Mouse (Mus musculus) forebrain, embryonic 15.5 days (tissue): ENCODE measurements around the gene Ghrl. TPM values are rescaled to one million over a fixed set of nuclear protein-coding genes. Genes with fewer than 3 reads are reported as not detected.

Experiments used
- ATAC-seq: fragments of 200-750 bp; cut with Nextera tagmentation; replicated peaks from 2 replicates; pipeline ENCODE4 v1.8.0; 2017; ENCODE audit warnings: mild to moderate bottlenecking, moderate TSS enrichment, moderate library complexity
- H3K27ac ChIP-seq: fragments of 300-500 bp; sonication (generic); replicated peaks from 2 replicates; pipeline ENCODE4 v1.5.1; 2015; ENCODE audit warnings: mild to moderate bottlenecking, inconsistent platforms
- H3K27me3 ChIP-seq: fragments of 300-500 bp; sonication (generic); 2 replicates; pipeline ENCODE4 v1.6.1; 2015; ENCODE audit warnings: inconsistent platforms
- H3K36me3 ChIP-seq: fragments of 300-500 bp; sonication (generic); 2 replicates; pipeline ENCODE4 v1.6.1; 2015; ENCODE audit warnings: mild to moderate bottlenecking, inconsistent platforms
- H3K4me1 ChIP-seq: fragments of 300-500 bp; sonication (generic); 2 replicates; pipeline ENCODE4 v1.6.1; 2015; ENCODE audit warnings: inconsistent platforms
- H3K4me2 ChIP-seq: fragments of 300-500 bp; sonication (generic); replicated peaks from 2 replicates; pipeline ENCODE4 v1.6.1; 2015; ENCODE audit warnings: mild to moderate bottlenecking, inconsistent platforms
- H3K4me3 ChIP-seq: fragments of 300-500 bp; sonication (generic); 2 replicates; pipeline ENCODE4 v1.5.1; 2015; ENCODE audit warnings: mild to moderate bottlenecking, inconsistent platforms
- H3K9ac ChIP-seq: fragments of 300-500 bp; sonication (generic); replicated peaks from 2 replicates; pipeline ENCODE4 v1.6.1; 2015; ENCODE audit warnings: mild to moderate bottlenecking, inconsistent platforms
- H3K9me3 ChIP-seq: fragments of 300-500 bp; sonication (generic); 2 replicates; pipeline ENCODE4 v1.6.1; 2016; ENCODE audit warnings: inconsistent platforms
- WGBS: fragments of 180-500 bp; shearing (Covaris S2); methylation state at CpG from one replicate; pipeline ENCODE4 v1.1.7; 2015; ENCODE audit warnings: mixed read lengths; 5-methylcytosine and 5-hydroxymethylcytosine counted together
- polyA plus RNA-seq: library from polyadenylated mRNA; unstranded; fragments of >200 nt; fragmentation: Nextera tagmentation; extraction: Ambion mirVana; gene quantifications from 2 replicates; pipeline ENCODE4 v1.2.1, GENCODE M21; 2015

Gene Ghrl
- 0.41 and 0.59 TPM in 2 replicates for polyA plus RNA-seq

DNA sequence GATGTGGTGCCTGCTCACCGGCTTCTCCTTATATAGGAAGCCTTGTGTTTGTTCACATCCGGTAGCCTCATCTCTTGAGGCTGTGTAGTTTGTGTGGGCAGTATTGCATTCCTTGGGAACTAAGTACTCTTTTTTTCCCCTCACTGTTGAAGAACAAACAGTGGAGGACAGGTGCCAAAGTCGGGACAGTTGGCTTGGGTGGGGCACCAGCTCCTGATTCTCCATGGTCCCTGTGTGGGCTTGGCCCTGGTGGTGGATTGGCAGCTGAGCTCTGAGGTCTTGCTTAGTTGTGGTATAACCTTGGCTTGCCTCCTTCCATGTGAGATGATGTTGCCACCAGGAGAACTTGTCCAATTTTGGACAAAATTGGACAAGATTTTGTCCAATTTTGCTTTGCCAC, at the start of gene Ghrl:
TSS of gene Ghrl (minus strand) at position 3 of the 400 bp plus-strand sequence.
- Histone ChIP-seq H3K4me1 (no peaks in the 10 kb centered on the region), H3K27me3 (no peaks in the 10 kb centered on the region), H3K4me2 (no peak within 1 kb of the TSS), H3K4me3 (no peak within 1 kb of the TSS), H3K9ac (no peak within 1 kb of the TSS), H3K36me3 (peaks cover 46% of the 10 kb centered on the region), H3K9me3 (no peaks in the 10 kb centered on the region), H3K27ac (no peak within 1 kb of the TSS)
- WGBS: 93% methylated on average over 3 of the region's 3 CpGs
- ATAC-seq: no peak

DNA sequence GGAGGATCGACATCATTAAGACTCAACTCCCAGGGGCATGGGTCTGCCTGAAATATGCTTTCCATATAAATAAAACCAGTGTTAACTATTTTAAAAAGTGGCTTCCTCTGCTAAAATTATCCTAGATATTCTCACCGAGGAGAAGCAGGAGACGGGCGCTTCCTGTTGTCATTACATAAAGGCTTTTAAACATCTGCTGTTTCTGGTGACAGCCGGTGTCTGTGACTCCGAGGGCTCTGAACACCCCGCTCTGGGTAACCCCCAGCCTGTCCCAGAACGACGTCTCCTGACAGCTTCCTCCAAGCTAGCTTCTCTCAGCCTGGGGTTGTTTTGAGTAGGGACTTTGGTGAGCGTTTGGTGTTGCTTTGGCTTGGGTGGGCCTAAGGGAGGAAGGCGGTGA, 49.1 kb upstream of the Ghrl start:
- H3K27ac ChIP-seq: no peak overlapping the region
- no peak overlapping the region for H3K4me3 ChIP-seq
- no peaks in the 10 kb centered on the region for H3K4me1 ChIP-seq
- no peak for ATAC-seq
- no peak overlapping the region for H3K9ac ChIP-seq
- H3K27me3 ChIP-seq: no peaks in the 10 kb centered on the region
- H3K9me3 ChIP-seq: no peaks in the 10 kb centered on the region
- WGBS: 75% methylated on average over 11 of the region's 11 CpGs
- peaks cover 24% of the 10 kb centered on the region for H3K36me3 ChIP-seq
- no peak overlapping the region for H3K4me2 ChIP-seq

DNA sequence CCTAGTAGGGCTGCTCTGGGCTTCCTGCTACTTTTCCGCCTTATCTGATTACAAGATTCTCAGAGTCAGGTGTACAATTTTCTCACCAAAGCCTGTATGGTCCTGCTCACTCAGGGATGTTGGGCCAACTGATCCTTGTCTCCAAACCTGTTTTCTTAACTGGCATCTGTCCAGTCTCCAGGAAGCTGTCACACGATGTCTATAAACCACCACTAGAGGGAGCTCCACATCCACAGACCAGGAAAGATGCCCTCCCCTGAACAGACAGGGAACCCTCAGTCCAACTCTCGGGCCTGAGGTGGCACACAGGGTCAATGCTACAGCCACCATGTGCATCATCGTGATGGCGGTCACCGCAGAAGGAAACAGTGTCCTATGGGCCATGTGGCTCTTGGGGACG, 42.0 kb upstream of the Ghrl start:
- H3K4me2 ChIP-seq: no peak overlapping the region
- WGBS: 28% methylated on average over 7 of the region's 7 CpGs
- H3K4me3 ChIP-seq: no peak overlapping the region
- peak; percentile 61; the same call in 1 of the 2 replicates for ATAC-seq
- H3K27ac ChIP-seq: no peak overlapping the region
- H3K9me3 ChIP-seq: no peaks in the 10 kb centered on the region
- peaks cover 57% of the 10 kb centered on the region for H3K36me3 ChIP-seq
- no peak overlapping the region for H3K9ac ChIP-seq
- no peaks in the 10 kb centered on the region for H3K4me1 ChIP-seq
- H3K27me3 ChIP-seq: no peaks in the 10 kb centered on the region

DNA sequence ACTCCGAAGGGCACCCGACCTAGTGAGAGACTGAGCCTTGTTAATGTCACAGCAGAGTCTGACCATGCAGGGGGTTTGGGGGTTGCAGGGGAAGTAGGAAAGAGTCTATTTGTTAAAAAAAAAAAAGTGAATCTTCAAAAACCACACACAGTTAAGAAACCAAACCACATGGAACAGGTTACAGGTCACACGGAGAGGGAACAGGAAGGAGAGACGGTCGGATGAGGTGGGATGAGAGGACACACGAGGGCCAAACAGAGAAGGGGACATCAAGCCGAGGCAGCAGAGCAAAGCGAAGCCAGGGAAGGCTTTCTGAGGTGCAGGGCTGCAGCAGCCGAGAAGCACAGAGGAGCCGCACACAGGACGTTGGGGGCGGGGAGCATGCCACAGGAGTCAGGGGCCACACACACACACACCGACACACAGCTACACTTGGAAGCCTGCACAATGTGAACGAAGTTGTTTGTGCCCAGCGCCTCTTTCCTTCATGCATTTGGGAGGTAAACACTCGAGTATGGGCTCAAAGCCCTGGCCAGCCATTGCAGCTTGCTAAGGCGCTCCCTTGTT, 29.5 kb upstream of the Ghrl start:
- no peaks in the 10 kb centered on the region for H3K27me3 ChIP-seq
- no peaks in the 10 kb centered on the region for H3K9me3 ChIP-seq
- 65% methylated on average over 17 of the region's 17 CpGs for WGBS
- H3K4me3 ChIP-seq: no peak overlapping the region
- ATAC-seq: no peak
- no peak overlapping the region for H3K4me2 ChIP-seq
- H3K36me3 ChIP-seq: peaks cover 4% of the 10 kb centered on the region; the same call in 1 of the 2 replicates
- no peak overlapping the region for H3K27ac ChIP-seq
- H3K9ac ChIP-seq: no peak overlapping the region
- no peaks in the 10 kb centered on the region for H3K4me1 ChIP-seq

DNA sequence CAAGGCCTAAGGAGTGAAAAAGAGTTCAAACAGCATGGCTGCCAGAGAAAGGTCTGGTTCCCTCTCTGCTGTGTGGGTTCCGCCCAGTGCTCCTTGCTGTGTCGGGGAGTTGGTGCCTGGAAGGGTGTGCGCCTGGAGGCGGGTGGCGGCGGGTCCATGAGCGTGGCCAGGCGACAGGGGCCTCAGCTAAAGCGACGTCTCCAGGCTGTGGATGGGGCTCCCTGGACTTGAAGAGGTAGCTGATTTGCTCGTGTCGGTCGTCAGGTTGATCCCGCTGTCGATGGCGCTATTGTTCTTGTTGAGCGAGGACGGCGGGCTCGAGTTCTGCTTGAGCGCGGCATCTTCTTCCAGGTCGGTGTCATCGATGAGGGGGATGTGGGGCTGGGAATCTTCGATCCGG, 28.7 kb upstream of the Ghrl start:
- H3K27ac ChIP-seq: no peak overlapping the region
- 42% methylated on average over 26 of the region's 26 CpGs for WGBS

DNA sequence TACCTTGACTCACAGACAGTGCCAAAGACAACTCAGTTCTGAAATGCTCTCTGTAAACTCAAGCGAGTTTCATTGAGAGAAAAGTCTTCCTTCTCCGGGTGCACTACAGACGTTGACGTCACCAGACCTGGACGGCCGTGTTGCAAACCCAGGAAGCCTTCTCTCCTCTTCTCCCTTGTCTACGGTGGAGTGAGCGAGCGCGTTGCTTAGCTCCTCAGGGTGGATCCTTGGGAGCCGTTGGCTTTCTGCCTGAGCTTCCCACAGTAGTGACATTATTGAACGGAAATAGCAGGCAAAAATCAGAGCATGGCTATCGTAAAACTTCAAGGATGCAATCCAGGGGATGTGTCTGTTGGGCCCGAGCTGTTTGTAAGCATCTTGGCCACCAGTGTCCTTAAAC, 27.6 kb upstream of the Ghrl start:
- no peaks in the 10 kb centered on the region for H3K9me3 ChIP-seq
- H3K27ac ChIP-seq: no peak overlapping the region
- H3K36me3 ChIP-seq: peaks cover 4% of the 10 kb centered on the region; the same call in 1 of the 2 replicates
- no peaks in the 10 kb centered on the region for H3K27me3 ChIP-seq
- H3K9ac ChIP-seq: no peak overlapping the region
- no peak overlapping the region for H3K4me3 ChIP-seq
- H3K4me1 ChIP-seq: peaks cover under 1% of the 10 kb centered on the region; the same call in 1 of the 2 replicates
- 91% methylated on average over 14 of the region's 14 CpGs for WGBS
- no peak overlapping the region for H3K4me2 ChIP-seq
- no peak for ATAC-seq

More for the DNA sequence above, 28.7 kb upstream of the Ghrl start:
- no peaks in the 10 kb centered on the region for H3K4me1 ChIP-seq
- no peak overlapping the region for H3K4me3 ChIP-seq
- H3K4me2 ChIP-seq: no peak overlapping the region
- H3K9me3 ChIP-seq: no peaks in the 10 kb centered on the region
- no peak overlapping the region for H3K9ac ChIP-seq
- no peaks in the 10 kb centered on the region for H3K27me3 ChIP-seq
- ATAC-seq: no peak
- H3K36me3 ChIP-seq: peaks cover 4% of the 10 kb centered on the region; the same call in 1 of the 2 replicates

DNA sequence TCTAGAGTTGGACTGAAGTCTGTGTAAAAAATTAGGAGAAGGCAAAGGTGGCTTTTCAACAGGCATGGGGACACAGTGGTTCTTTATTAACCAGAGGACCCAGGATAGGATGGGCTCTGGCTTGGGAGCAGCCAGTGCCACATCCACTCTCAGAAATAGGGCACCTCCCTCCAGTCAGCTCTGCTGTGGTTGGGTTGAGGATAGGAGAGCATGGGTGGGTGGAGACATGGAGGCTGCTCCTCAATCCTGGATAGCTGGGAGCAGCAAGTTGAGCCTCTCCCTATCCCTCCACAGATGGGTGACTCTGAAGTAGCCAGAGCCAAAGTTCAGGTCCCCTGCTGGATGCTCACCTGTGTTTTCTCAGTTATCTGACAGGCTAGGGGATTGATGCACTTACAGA, 25.4 kb upstream of the Ghrl start:
- Histone ChIP-seq H3K27me3 (no peaks in the 10 kb centered on the region), H3K36me3 (no peaks in the 10 kb centered on the region; the same call in 1 of the 2 replicates), H3K9me3 (no peaks in the 10 kb centered on the region), H3K4me2 (no peak overlapping the region), H3K4me3 (no peak overlapping the region), H3K9ac (no peak overlapping the region), H3K4me1 (peaks cover 16% of the 10 kb centered on the region), H3K27ac (no peak overlapping the region)
- ATAC-seq: no peak

DNA sequence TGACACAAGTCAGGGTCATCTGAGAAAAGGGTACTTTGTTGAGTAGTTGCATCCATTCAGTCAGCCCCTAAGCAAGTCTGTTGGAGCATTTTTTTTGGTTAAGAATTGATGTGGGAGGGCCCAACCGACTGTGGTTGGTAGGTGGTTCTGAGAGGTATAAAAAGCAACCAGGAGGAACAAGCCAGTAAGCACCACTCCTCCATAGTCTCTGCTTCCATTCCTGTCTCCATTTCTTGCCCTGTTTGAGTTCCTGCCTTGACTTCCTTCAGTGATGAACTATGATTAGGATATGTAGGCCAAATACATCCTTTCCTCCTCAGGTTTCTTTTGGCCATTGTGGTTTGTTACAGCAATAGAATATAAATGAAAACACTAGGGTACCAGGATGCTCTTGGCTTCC, 23.4 kb upstream of the Ghrl start:
- no peak overlapping the region for H3K27ac ChIP-seq
- WGBS: 55% methylated on average over 1 of the region's 1 CpGs
- H3K4me2 ChIP-seq: no peak overlapping the region
- no peaks in the 10 kb centered on the region; the same call in 1 of the 2 replicates for H3K36me3 ChIP-seq
- no peaks in the 10 kb centered on the region for H3K27me3 ChIP-seq
- H3K9me3 ChIP-seq: no peaks in the 10 kb centered on the region
- H3K4me3 ChIP-seq: no peak overlapping the region
- no peak for ATAC-seq
- no peak overlapping the region for H3K9ac ChIP-seq
- peaks cover 28% of the 10 kb centered on the region for H3K4me1 ChIP-seq

DNA sequence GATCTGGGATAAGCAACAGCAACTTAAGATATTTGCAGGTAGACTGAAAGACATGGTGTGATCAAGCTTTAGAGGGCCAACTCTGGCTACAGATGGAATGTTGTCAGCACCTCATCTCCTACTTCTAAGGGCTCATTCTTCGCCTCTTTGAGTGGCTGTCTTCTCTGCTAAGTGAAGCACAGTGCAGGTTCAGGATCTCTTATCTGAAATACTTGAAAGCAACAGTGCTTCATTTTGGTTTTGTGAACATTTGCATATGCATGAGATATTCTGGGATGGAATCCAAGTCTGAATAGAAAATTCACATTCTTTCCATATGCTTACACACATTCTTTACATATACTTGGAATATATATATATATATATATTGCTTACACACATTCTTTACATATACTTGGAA, 22.6 kb upstream of the Ghrl start:
- WGBS: 45% methylated on average over 1 of the region's 1 CpGs

DNA sequence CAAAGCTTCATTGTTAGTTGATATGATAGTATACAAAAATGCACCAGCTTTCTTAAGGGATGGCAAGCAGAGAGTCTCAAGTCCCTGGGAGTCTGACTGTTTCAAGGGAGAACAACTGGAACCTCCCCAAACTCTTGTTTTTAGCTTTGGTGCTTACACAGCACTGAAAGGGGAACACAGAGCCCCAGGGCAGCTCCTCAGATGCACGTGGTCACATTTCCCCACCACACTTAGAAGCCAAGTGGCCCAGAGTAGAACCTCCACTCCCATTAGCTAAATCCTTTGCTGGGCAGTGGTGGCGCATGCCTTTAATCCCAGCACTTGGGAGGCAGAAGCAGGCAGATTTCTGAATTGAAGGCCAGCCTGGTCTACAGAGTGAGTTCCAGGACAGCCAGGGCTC, 21.7 kb upstream of the Ghrl start:
- WGBS: 73% methylated on average over 2 of the region's 2 CpGs

More for the DNA sequence above, 22.6 kb upstream of the Ghrl start:
- H3K4me3 ChIP-seq: no peak overlapping the region
- peaks cover 28% of the 10 kb centered on the region for H3K4me1 ChIP-seq
- no peak overlapping the region for H3K9ac ChIP-seq
- no peak overlapping the region for H3K4me2 ChIP-seq
- no peak for ATAC-seq
- peaks cover 3% of the 10 kb centered on the region; the same call in 1 of the 2 replicates for H3K36me3 ChIP-seq
- no peaks in the 10 kb centered on the region for H3K27me3 ChIP-seq
- H3K27ac ChIP-seq: peak overlapping the region; percentile 70
- H3K9me3 ChIP-seq: no peaks in the 10 kb centered on the region

DNA sequence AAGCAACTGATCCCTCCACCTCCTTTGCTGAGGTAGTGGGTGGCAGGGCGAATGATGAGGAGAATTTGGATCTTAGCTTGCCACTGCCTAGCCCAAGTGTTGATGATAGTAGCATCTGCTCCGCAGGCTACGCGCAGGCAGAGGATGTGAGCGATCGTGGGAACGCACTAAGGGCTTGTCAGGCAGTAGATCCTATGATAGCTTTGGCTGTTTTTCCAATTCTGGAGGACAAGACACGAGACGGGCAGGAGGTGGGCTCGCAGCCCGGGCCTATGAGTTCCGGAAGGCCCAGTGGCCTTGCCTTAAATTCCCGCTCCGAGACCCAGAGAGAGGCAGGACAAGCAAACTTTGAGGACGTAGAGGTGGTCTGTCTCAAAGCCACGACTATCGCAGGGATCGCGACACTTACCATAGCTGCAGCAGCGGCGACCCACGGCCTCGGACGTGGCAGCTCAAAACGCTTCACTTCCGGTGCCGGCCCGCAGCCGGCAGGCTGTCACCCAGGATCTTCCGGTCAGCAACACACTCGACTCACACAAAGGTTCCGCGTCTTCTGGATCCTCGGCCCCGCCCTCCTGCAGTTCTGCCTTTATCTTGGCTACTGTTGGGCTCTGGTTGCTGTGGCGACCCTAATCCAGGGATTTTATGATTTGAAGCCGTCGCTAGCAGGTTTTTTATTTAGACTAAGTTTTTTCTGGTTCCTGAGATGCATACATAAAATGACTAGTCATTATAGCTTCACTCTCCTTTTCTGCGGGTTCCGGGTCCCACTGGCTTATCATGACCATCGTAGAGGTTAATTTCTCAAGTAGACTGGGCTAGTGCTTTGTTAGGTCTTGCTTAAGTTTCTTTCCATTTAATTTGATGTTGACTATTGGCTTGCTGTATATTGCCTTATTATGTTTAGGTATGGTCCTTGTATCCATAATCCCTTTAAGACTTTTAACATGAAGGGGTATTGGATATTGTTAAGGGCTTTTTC, 20.8 kb upstream of the Ghrl start, which contains the start of gene Sec13:
TSS of gene Sec13 (minus strand) at position 508 of the 982 bp plus-strand sequence.
- Histone ChIP-seq H3K9ac (peak within 1 kb of the TSS; percentile 88), H3K36me3 (peaks cover 14% of the 10 kb centered on the region), H3K27me3 (no peaks in the 10 kb centered on the region), H3K4me3 (peak within 1 kb of the TSS; percentile 92), H3K4me2 (peak within 1 kb of the TSS; percentile 90), H3K4me1 (peaks cover 28% of the 10 kb centered on the region), H3K9me3 (no peaks in the 10 kb centered on the region), H3K27ac (peak within 1 kb of the TSS; percentile 79)
- peak; percentile 83 for ATAC-seq
- 6% methylated on average over 41 of the region's 41 CpGs for WGBS

More for the DNA sequence above, 21.7 kb upstream of the Ghrl start:
- Histone ChIP-seq H3K27ac (peak overlapping the region; percentile 70; the same call in 1 of the 2 replicates), H3K9ac (no peak overlapping the region), H3K4me1 (peaks cover 28% of the 10 kb centered on the region), H3K4me2 (no peak overlapping the region), H3K4me3 (no peak overlapping the region), H3K27me3 (no peaks in the 10 kb centered on the region), H3K36me3 (peaks cover 7% of the 10 kb centered on the region), H3K9me3 (no peaks in the 10 kb centered on the region)
- 0 out of 2 replicates have a peak, but pooled peaks have one; percentile 17 for ATAC-seq
